Mouse (Mus musculus) heart, embryonic 12.5 days (tissue): Measurements from ENCODE around the gene Pole2. TPM values are rescaled to one million over a fixed set of nuclear protein-coding genes. Genes with fewer than 3 reads are reported as not detected.

Experiments used
- ATAC-seq: fragments of 200-750 bp; cut with Nextera tagmentation; 2 replicates; pipeline ENCODE4 v1.8.0; 2017; ENCODE audit warnings: moderate TSS enrichment, moderate library complexity; ENCODE audit not compliant: insufficient number of reproducible peaks, low FRiP score
- H3K27ac ChIP-seq: fragments of 300-500 bp; sonication (generic); 2 replicates; pipeline ENCODE4 v1.5.1; 2016; ENCODE audit warnings: mild to moderate bottlenecking, moderate library complexity; ENCODE audit not compliant: poor library complexity, severe bottlenecking
- H3K27me3 ChIP-seq: fragments of 300-500 bp; sonication (generic); replicated peaks from 2 replicates; pipeline ENCODE4 v1.6.1; 2016; ENCODE audit warnings: mild to moderate bottlenecking, moderate library complexity
- H3K36me3 ChIP-seq: fragments of 300-500 bp; sonication (generic); 2 replicates; pipeline ENCODE4 v1.6.1; 2016; ENCODE audit warnings: mild to moderate bottlenecking, moderate library complexity
- H3K4me1 ChIP-seq: fragments of 300-500 bp; sonication (generic); replicated peaks from 2 replicates; pipeline ENCODE4 v1.6.1; 2016; ENCODE audit warnings: mild to moderate bottlenecking
- H3K4me2 ChIP-seq: fragments of 300-500 bp; sonication (generic); 2 replicates; pipeline ENCODE4 v1.6.1; 2016; ENCODE audit warnings: mild to moderate bottlenecking, moderate library complexity
- H3K4me3 ChIP-seq: fragments of 300-500 bp; sonication (generic); 2 replicates; pipeline ENCODE4 v1.5.1; 2016; ENCODE audit warnings: mild to moderate bottlenecking
- H3K9ac ChIP-seq: fragments of 300-500 bp; sonication (generic); 2 replicates; pipeline ENCODE4 v1.6.1; 2016; ENCODE audit warnings: mild to moderate bottlenecking, moderate library complexity
- H3K9me3 ChIP-seq: fragments of 300-500 bp; sonication (generic); replicated peaks from 2 replicates; pipeline ENCODE4 v1.6.1; 2016; ENCODE audit warnings: mild to moderate bottlenecking, moderate library complexity
- WGBS: fragments of 180-500 bp; shearing (Covaris S2); methylation state at CpG from one replicate; pipeline ENCODE4 v1.1.7; 2016; 5-methylcytosine and 5-hydroxymethylcytosine counted together
- polyA plus RNA-seq: library from polyadenylated mRNA; unstranded; fragments of >200 nt; fragmentation: Nextera tagmentation; extraction: Ambion mirVana; gene quantifications from 2 replicates; pipeline ENCODE4 v1.2.1, GENCODE M21; 2016

Pole2 gene
- polyA plus RNA-seq, 1 experiment from 2014 or later: 16.7 TPM

DNA sequence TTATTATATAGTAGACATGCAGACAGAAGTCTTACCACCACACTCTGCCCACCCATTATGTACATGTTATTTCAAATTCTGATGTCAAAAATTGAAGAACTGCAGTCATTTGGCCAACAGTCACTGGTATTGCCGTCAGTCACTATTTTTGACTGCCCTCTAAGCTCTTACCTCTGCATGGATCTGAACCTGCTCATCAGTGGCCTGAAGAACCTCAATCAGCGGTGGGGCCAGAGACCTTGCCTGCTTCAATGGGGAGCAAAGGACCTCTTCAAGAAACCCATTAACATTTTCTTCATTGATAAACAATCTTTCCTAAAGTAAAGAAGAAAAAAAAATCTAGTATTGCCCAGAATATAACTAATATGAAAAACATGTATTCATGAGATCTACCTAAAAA lies 35.4 kb downstream of the Pole2 start:
- peaks cover 9% of the 10 kb centered on the region; the same call in 1 of the 2 replicates for H3K4me1 ChIP-seq
- H3K9ac ChIP-seq: no peak overlapping the region
- WGBS: 90% methylated on average over 2 of the region's 2 CpGs
- no peaks in the 10 kb centered on the region for H3K9me3 ChIP-seq
- peaks cover 31% of the 10 kb centered on the region for H3K36me3 ChIP-seq
- no peak overlapping the region for H3K4me3 ChIP-seq
- H3K27me3 ChIP-seq: no peaks in the 10 kb centered on the region
- no peak for ATAC-seq
- H3K4me2 ChIP-seq: no peak overlapping the region
- no peak overlapping the region for H3K27ac ChIP-seq

DNA sequence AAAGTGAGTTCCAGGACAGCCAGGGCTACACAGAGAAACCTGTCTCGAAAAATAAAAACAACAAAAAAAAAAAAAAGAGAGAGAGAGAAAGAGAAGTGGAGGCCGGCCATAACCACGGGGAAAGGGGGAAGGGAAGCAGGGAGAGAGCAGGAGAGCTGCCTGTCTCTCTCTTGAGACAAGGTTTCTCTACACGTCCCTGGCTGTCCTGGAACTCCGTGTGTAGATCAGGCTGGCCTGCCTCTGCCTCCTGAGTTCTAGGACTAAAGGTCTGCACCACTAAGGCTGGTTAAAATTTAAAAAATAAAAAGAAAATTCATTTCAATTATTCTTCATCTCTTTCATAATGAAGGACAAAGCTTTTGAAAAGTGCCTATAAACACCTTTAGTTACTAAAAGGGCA lies 36.6 kb downstream of the Pole2 start:
- H3K27ac ChIP-seq: no peak overlapping the region
- peaks cover 17% of the 10 kb centered on the region for H3K4me1 ChIP-seq
- no peaks in the 10 kb centered on the region for H3K27me3 ChIP-seq
- no peak for ATAC-seq
- no peak overlapping the region for H3K4me2 ChIP-seq
- 79% methylated on average over 5 of the region's 5 CpGs for WGBS
- peaks cover 36% of the 10 kb centered on the region for H3K36me3 ChIP-seq
- H3K4me3 ChIP-seq: no peak overlapping the region
- H3K9me3 ChIP-seq: no peaks in the 10 kb centered on the region
- no peak overlapping the region for H3K9ac ChIP-seq

DNA sequence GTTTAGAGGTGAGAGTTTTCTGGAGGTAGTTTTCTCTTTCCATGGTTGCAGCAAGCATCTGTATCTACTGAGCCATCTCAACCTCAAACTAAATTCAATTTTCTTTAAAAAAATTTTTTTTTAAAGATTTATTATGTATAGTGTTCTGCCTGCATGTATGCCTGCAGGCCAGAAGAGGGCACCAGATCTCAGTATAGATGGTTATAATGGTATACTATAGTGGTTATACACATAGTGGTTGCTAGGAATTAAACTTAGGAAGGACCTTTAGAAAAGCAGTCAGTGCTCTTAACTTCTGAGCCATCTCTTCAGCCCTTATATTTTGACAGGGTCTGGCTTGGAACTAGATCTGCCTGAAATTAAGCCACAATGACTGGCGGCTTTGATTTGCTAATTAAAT lies 37.5 kb downstream of the Pole2 start:
- peaks cover 36% of the 10 kb centered on the region for H3K36me3 ChIP-seq
- WGBS: 95% methylated on average over 1 of the region's 1 CpGs
- H3K4me1 ChIP-seq: peaks cover 12% of the 10 kb centered on the region
- H3K27me3 ChIP-seq: no peaks in the 10 kb centered on the region
- H3K9ac ChIP-seq: no peak overlapping the region
- no peak overlapping the region for H3K4me2 ChIP-seq
- no peak overlapping the region for H3K27ac ChIP-seq
- ATAC-seq: no peak
- H3K4me3 ChIP-seq: no peak overlapping the region
- no peaks in the 10 kb centered on the region for H3K9me3 ChIP-seq

DNA sequence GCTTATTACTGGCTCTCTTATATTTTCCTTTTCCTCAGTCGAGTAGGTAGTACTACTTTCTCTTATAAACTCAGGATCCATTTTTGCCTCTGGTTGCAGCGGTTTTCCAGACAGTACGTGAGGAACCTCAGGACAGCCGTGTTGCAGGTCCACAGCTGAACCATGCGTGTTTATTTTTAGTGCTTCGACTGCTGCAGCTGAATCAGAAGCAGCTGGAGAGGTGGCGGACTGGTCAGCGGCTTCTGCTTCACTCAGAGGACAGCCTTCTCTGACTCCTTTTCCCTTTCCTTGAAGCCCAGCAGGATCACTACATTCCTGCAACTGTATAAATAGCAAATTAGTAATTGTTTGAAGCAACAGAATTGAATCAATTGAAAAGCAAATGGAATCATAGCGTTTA lies 37.9 kb downstream of the Pole2 start:
- H3K4me2 ChIP-seq: no peak overlapping the region
- no peak overlapping the region for H3K9ac ChIP-seq
- no peaks in the 10 kb centered on the region for H3K9me3 ChIP-seq
- no peak for ATAC-seq
- WGBS: 71% methylated on average over 9 of the region's 9 CpGs
- H3K27me3 ChIP-seq: no peaks in the 10 kb centered on the region
- H3K36me3 ChIP-seq: peaks cover 36% of the 10 kb centered on the region
- no peak overlapping the region for H3K4me3 ChIP-seq
- no peak overlapping the region for H3K27ac ChIP-seq
- peaks cover 15% of the 10 kb centered on the region for H3K4me1 ChIP-seq

DNA sequence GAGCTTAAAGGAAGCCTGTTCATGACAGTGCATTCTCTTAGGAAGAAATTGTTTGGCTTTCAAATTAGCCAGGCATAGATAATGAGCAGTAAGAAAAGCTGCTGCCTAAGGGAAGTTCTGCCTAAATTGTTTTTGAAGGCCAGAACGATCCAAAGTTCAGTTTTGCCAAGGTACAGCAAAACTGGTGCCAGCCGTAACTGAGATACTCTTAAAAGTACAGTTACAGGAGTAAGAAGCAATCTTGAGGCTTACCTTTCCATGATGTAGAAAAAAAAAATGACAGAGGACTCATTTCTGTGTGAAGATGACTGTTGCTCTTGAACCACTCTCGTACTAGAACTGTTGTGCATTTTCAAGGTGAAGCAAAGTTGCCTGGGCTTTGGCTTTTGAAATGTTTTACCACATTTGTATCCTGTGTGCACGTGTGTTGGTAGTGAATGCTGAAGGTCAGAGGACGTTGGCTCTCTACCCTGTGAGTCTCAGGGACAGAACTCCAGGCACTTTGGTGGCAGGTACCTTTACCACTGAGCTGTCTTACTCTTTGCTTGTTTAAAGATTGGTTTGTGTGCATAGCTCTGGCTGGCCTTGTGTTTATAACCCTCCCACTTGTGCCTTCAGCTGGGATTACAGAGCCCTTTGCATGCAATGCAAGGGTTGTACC lies 41.1 kb downstream of the Pole2 start:
- H3K36me3 ChIP-seq: peaks cover 39% of the 10 kb centered on the region
- no peak overlapping the region for H3K4me2 ChIP-seq
- no peaks in the 10 kb centered on the region for H3K27me3 ChIP-seq
- H3K9me3 ChIP-seq: no peaks in the 10 kb centered on the region
- H3K4me1 ChIP-seq: peaks cover 21% of the 10 kb centered on the region
- H3K9ac ChIP-seq: no peak overlapping the region
- no peak overlapping the region for H3K4me3 ChIP-seq
- ATAC-seq: no peak
- 71% methylated on average over 5 of the region's 5 CpGs for WGBS
- no peak overlapping the region for H3K27ac ChIP-seq

DNA sequence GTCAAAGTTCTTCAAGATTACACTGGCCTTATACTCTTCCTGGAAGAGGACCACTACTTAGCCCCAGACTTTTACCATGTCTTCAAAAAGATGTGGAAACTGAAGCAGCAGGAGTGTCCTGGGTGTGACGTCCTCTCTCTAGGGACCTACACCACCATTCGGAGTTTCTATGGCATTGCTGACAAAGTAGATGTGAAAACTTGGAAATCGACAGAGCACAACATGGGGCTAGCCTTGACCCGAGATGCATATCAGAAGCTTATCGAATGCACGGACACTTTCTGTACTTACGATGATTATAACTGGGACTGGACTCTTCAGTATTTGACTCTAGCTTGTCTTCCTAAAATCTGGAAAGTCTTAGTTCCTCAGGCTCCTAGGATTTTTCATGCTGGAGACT lies 42.6 kb downstream of the Pole2 start:
- no peak for ATAC-seq
- Histone ChIP-seq H3K27me3 (no peaks in the 10 kb centered on the region), H3K4me3 (peak overlapping the region; percentile 66), H3K27ac (no peak overlapping the region), H3K36me3 (peaks cover 38% of the 10 kb centered on the region), H3K9ac (peak overlapping the region; percentile 88), H3K9me3 (no peaks in the 10 kb centered on the region), H3K4me2 (peak overlapping the region; percentile 96), H3K4me1 (peaks cover 21% of the 10 kb centered on the region)
- WGBS: 70% methylated on average over 7 of the region's 7 CpGs

- Histone ChIP-seq H3K9me3 (no peaks in the 10 kb centered on the region), H3K9ac (peak overlapping the region; percentile 88), H3K36me3 (peaks cover 31% of the 10 kb centered on the region), H3K4me2 (peak overlapping the region; percentile 96), H3K4me3 (peak overlapping the region; percentile 66), H3K4me1 (peaks cover 21% of the 10 kb centered on the region), H3K27me3 (no peaks in the 10 kb centered on the region), H3K27ac (peak overlapping the region; percentile 81)
- ATAC-seq: peak; percentile 66
- 2% methylated on average over 84 of the region's 86 CpGs for WGBS
These were observed 43.4 kb downstream of the Pole2 start for GRCm38 (mm10) chr12:69184342-69185295.

DNA sequence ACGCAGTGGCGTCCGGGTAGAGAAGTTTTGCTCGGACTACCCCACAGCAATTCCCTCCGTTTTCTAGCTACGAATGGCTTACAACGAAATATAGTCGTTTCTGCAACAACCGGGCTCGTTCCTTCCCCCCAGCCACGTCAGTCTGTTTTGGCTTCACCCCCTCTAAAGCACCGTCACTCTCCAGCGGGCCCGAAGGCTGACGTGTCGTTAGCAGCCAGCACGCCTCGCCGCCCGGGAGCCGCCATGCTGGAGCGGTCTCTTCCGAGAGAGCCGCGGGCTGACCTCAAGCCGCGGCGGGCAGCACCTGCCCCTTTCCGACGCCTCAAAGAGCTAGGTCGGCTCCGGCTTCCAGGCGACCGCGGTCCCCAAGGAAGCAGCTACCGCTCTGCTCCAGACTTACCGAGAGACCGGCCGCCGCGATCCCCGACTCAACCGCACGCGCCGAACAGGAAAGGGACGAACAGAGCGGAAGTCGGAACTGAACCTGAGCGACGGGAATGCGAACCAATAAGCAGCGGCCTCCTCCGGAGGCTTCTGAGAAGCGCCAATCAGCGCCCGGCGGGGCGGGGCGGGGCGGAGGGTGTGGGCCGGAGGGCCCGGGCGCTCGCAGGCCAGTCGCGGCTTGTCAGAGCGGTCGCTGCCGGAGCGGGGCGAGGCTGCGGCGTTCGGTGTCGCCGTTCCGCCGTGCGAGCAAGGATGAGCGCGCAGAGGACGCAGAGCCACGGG lies 44.2 kb downstream of the Pole2 start, which contains the start of the genes Rpl36al and Mgat2:
Gene Rpl36al, minus strand, starts transcription at position 501 of the 726 bp plus-strand sequence.
Gene Mgat2, plus strand, starts transcription at position 575 of the 726 bp plus-strand sequence.
- under 1% methylated on average over 84 of the region's 84 CpGs for WGBS
- peaks cover 31% of the 10 kb centered on the region for H3K36me3 ChIP-seq
- H3K4me3 ChIP-seq: peak within 1 kb of the TSS; percentile 66
- H3K9ac ChIP-seq: peak within 1 kb of the TSS; percentile 95
- H3K27ac ChIP-seq: peak within 1 kb of the TSS; percentile 86
- ATAC-seq: peak; percentile 99
- peak within 1 kb of the TSS; percentile 96 for H3K4me2 ChIP-seq
- peaks cover 21% of the 10 kb centered on the region for H3K4me1 ChIP-seq
- no peaks in the 10 kb centered on the region for H3K9me3 ChIP-seq
- no peaks in the 10 kb centered on the region for H3K27me3 ChIP-seq

DNA sequence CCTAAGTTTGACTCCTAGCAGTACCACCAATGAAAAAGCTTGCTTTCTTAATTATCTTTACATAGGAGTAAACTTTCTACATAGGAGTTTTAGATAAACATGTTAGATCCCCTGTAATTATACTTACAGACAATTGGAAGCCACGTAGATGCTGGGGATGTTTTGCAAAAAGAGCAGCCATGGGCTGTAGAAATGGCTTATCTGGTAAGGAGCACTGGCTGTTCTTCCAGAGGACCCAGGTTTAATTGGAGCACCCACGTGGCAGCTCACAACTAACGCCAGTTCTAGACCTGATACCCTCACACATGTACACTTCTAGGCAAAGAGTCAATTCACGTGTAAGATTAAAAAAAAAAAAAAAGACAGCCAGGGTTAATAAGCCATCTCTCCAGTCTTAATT lies 46.2 kb downstream of the Pole2 start:
- WGBS: 86% methylated on average over 4 of the region's 4 CpGs

DNA sequence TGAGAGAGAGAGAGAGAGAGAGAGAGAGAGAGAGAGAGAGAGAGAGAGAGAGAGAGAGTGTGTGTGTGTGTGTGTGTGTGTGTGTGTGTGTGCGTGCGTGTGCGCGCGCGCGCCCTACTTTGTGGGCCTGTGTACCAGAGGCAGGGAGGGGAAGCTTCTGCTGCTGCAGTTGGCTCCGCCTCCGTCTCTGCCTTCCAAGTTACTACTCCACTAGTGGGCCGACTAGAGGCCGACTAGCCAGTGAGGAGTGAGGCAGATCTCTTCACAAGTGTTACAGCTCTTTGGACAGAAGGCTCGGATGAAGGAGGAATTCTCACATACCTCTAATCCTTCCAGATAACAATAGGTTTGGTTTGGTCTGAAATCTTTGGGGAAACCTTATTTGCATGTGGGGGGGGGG lies 48.6 kb downstream of the Pole2 start:
- Histone ChIP-seq H3K27ac (no peak overlapping the region), H3K27me3 (no peaks in the 10 kb centered on the region), H3K4me1 (peaks cover 3% of the 10 kb centered on the region; the same call in 1 of the 2 replicates), H3K4me2 (no peak overlapping the region), H3K36me3 (peaks cover 47% of the 10 kb centered on the region), H3K4me3 (no peak overlapping the region), H3K9ac (no peak overlapping the region), H3K9me3 (no peaks in the 10 kb centered on the region)
- 46% methylated on average over 5 of the region's 12 CpGs for WGBS
- ATAC-seq: no peak

More for the DNA sequence above, 46.2 kb downstream of the Pole2 start:
- Histone ChIP-seq H3K9me3 (no peaks in the 10 kb centered on the region), H3K27me3 (no peaks in the 10 kb centered on the region), H3K27ac (no peak overlapping the region), H3K9ac (no peak overlapping the region), H3K4me3 (no peak overlapping the region), H3K4me2 (no peak overlapping the region), H3K4me1 (peaks cover 15% of the 10 kb centered on the region), H3K36me3 (peaks cover 31% of the 10 kb centered on the region)
- ATAC-seq: no peak

DNA sequence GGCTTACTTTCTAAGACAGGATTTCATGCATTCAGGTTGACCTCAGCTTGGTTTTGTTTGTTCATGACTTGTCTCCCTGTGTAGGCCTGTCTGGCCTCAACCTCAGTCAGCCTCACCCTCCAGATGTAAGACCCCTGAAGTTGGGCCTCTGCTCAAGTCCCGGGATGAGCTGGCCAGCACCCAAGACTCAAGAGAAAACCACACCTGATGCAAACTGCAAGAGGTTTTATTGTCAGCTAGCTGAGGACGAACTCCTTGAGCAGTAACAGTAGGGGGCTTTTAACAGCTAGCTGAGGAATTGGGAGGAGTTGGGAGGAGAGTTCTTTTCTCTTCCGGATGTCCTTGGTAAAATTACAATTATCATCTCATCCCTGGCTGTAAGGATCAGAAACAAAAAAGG lies 50.5 kb downstream of the Pole2 start:
- Histone ChIP-seq H3K9me3 (no peaks in the 10 kb centered on the region), H3K4me1 (no peaks in the 10 kb centered on the region; the same call in 1 of the 2 replicates), H3K36me3 (peaks cover 59% of the 10 kb centered on the region), H3K9ac (no peak overlapping the region), H3K4me2 (no peak overlapping the region), H3K27ac (no peak overlapping the region), H3K27me3 (no peaks in the 10 kb centered on the region), H3K4me3 (no peak overlapping the region)
- no peak for ATAC-seq
- 87% methylated on average over 3 of the region's 3 CpGs for WGBS
